Mouse (Mus musculus): Measurements from ENCODE around the gene St3gal2.

- TF ChIP-seq CTCF (IDR thresholded peaks at IDR 0.05; ENCODE audit: extremely low read depth, insufficient read length, insufficient replicate concordance, low read depth, low read length) (no peak), POLR2A (IDR thresholded peaks at IDR 0.05; ENCODE audit: low read depth, low read length) (no peak)
Measured at GRCm38 (mm10) chr8:110941453-110941948, 21.8 kb downstream of the St3gal2 start.

Data from small intestine, adult 2 months (tissue).